Mouse (Mus musculus) liver, embryonic 11.5 days (tissue): ENCODE data around the gene Usp47. TPM values are rescaled to one million over a fixed set of nuclear protein-coding genes. Genes with fewer than 3 reads are reported as not detected.

Source experiments
- ATAC-seq: fragments of 200-750 bp; cut with Nextera tagmentation; replicated peaks from 2 replicates; pipeline ENCODE4 v1.8.0; 2017; ENCODE audit warnings: moderate number of reproducible peaks, mild to moderate bottlenecking, moderate TSS enrichment, moderate library complexity; ENCODE audit not compliant: low FRiP score
- DNase-seq: peaks from one replicate; pipeline ENCODE4 v3.0.0-alpha.2; 2017; ENCODE audit warnings: low spot score
- H3K27ac ChIP-seq: fragments of 300-500 bp; sonication (generic); 2 replicates; pipeline ENCODE4 v1.5.1; 2014; ENCODE audit warnings: mild to moderate bottlenecking, low read depth, low read length, control low read depth
- H3K27me3 ChIP-seq: fragments of 300-500 bp; sonication (generic); replicated peaks from 2 replicates; pipeline ENCODE4 v1.6.1; 2014; ENCODE audit warnings: low read length, mixed read lengths; ENCODE audit not compliant: control insufficient read depth, insufficient read depth
- H3K36me3 ChIP-seq: fragments of 300-500 bp; sonication (generic); 2 replicates; pipeline ENCODE4 v1.6.1; 2014; ENCODE audit warnings: mild to moderate bottlenecking, low read length, moderate library complexity, mixed read lengths; ENCODE audit not compliant: control insufficient read depth, insufficient read depth
- H3K4me1 ChIP-seq: fragments of 300-500 bp; sonication (generic); replicated peaks from 2 replicates; pipeline ENCODE4 v1.6.1; 2014; ENCODE audit warnings: low read length, mixed read lengths; ENCODE audit not compliant: control insufficient read depth, insufficient read depth
- H3K4me2 ChIP-seq: fragments of 300-500 bp; sonication (generic); 2 replicates; pipeline ENCODE4 v1.6.1; 2014; ENCODE audit warnings: mild to moderate bottlenecking, control low read depth, moderate library complexity
- H3K4me3 ChIP-seq: fragments of 300-500 bp; sonication (generic); 2 replicates; pipeline ENCODE4 v1.5.1; 2014; ENCODE audit warnings: low read depth, low read length, control low read depth
- H3K9ac ChIP-seq: fragments of 300-500 bp; sonication (generic); 2 replicates; pipeline ENCODE4 v1.6.1; 2014; ENCODE audit warnings: low read depth, low read length, control low read depth
- H3K9me3 ChIP-seq: fragments of 300-500 bp; sonication (generic); 2 replicates; pipeline ENCODE4 v1.6.1; 2016; ENCODE audit warnings: low read length, inconsistent platforms, mixed read lengths; ENCODE audit not compliant: control insufficient read depth
- WGBS: fragments of 180-500 bp; shearing (Covaris S2); extraction: QIAGEN DNeasy Blood & Tissue Kit; methylation state at CpG from one replicate; pipeline ENCODE4 v1.1.7; 2014; 5-methylcytosine and 5-hydroxymethylcytosine counted together
- polyA plus RNA-seq: library from polyadenylated mRNA; unstranded; fragments of >200 nt; fragmentation: Nextera tagmentation; extraction: Ambion mirVana; gene quantifications from 2 replicates; pipeline ENCODE4 v1.2.1, GENCODE M21; 2014

Usp47 gene
- polyA plus RNA-seq, 1 experiment from 2014 or later: 55.3 TPM

DNA sequence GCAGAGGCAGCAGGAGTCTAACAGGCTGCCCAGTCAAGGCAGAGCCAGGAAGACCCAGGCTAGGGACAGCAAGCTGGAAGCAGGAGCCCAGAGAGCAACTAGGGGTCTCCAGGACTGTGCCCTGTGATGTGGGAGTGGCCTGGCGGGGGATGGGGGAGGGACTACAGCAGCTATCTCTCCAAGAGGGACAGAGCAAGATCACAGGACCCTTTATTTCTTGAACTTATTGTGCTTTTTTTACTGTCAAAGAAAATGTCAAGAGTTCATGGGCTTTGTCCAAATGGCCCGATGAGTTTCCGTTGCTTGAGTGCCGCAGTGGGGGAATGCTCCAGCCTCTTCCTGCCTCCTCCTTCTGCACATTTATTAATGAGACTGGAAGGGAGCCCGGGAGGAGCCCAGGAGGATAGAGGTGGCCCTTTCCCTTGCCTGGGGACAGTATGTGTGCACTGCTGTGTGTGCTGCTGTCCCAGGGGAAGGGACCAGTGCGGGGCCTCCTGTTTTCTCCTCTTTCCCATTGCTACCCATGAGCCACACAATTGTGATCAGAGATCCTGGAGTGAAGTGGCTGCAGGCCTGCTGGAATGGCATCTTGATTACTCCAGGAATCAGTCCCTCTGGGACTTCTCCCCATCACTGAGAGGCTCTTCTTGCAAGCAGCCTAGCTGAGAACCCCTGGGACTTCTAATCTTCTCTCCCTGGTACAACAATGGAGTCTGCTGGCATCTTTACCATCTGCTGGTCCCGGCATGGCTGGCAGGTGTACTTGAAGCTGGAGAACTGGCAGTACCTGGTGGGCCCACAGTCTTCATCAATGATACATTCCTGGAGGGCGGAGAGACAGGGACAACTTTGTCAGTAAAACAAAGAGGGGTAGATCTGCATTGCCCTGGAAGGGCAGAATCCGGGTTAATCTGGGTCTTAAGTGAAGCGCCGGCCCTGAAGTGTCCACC lies 97.8 kb downstream of the Usp47 start:
- H3K27ac ChIP-seq: no peak overlapping the region
- 73% methylated on average over 11 of the region's 11 CpGs for WGBS
- DNase-seq: no peak

GRCm38 (mm10) chr7:112121866-112122500 lies 98.7 kb downstream of the Usp47 start:
- Histone ChIP-seq H3K27me3 (no peaks in the 10 kb centered on the region), H3K4me2 (no peak overlapping the region), H3K27ac (no peak overlapping the region), H3K4me3 (no peak overlapping the region), H3K36me3 (peaks cover 2% of the 10 kb centered on the region; the same call in 1 of the 2 replicates), H3K4me1 (no peaks in the 10 kb centered on the region), H3K9me3 (no peaks in the 10 kb centered on the region), H3K9ac (no peak overlapping the region)
- ATAC-seq (no peak), DNase-seq (no peak)
- 68% methylated on average over 11 of the region's 11 CpGs for WGBS

More for the DNA sequence above, 97.8 kb downstream of the Usp47 start:
- no peaks in the 10 kb centered on the region for H3K27me3 ChIP-seq
- H3K9ac ChIP-seq: no peak overlapping the region
- H3K4me3 ChIP-seq: no peak overlapping the region
- no peaks in the 10 kb centered on the region for H3K4me1 ChIP-seq
- no peaks in the 10 kb centered on the region for H3K9me3 ChIP-seq
- no peak for ATAC-seq
- H3K4me2 ChIP-seq: no peak overlapping the region
- H3K36me3 ChIP-seq: peaks cover 2% of the 10 kb centered on the region; the same call in 1 of the 2 replicates

GRCm38 (mm10) chr7:112123612-112124011 lies 100.3 kb downstream of the Usp47 start:
- Histone ChIP-seq H3K9ac (no peak overlapping the region), H3K4me2 (no peak overlapping the region), H3K36me3 (peaks cover 2% of the 10 kb centered on the region; the same call in 1 of the 2 replicates), H3K9me3 (no peaks in the 10 kb centered on the region), H3K4me1 (no peaks in the 10 kb centered on the region), H3K27ac (no peak overlapping the region), H3K27me3 (no peaks in the 10 kb centered on the region), H3K4me3 (no peak overlapping the region)
- no peak for DNase-seq
- 86% methylated on average over 5 of the region's 5 CpGs for WGBS
- ATAC-seq: no peak

- Histone ChIP-seq H3K4me2 (no peak overlapping the region), H3K9ac (no peak overlapping the region), H3K9me3 (no peaks in the 10 kb centered on the region), H3K27ac (no peak overlapping the region), H3K4me3 (no peak overlapping the region), H3K36me3 (no peaks in the 10 kb centered on the region), H3K4me1 (no peaks in the 10 kb centered on the region), H3K27me3 (no peaks in the 10 kb centered on the region)
- WGBS: 75% methylated on average over 7 of the region's 7 CpGs
- ATAC-seq (no peak), DNase-seq (no peak)
Measured at GRCm38 (mm10) chr7:112125625-112126260, 102.4 kb downstream of the Usp47 start.

DNA sequence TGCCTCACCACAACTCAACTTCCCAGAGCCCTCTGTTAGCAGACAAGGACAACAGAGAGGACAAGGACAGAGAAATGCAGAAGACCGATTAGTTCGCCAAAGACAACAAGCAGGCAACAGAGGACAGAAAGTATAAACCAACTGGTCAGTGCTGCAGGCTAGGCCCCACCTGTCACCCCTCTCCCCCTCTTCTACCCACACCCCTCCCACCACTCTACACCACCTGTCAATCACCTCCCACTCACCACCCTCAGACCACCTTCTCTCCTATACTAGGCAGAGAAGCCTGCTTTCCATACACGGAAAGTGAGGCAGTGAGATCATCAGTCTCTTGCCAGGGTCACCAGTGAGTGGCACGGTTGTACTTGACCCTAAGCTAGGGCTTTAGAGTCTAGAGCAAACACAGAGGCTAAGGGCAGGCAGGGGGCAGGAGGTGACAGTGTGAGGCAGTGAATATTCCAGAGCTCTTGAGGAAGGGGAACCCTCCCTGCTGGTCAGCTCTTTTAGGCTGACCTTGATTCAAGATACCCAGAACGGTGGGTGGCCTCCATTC lies 103.9 kb downstream of the Usp47 start:
- Histone ChIP-seq H3K4me3 (no peak overlapping the region), H3K36me3 (no peaks in the 10 kb centered on the region), H3K27ac (no peak overlapping the region), H3K4me1 (no peaks in the 10 kb centered on the region), H3K9me3 (no peaks in the 10 kb centered on the region), H3K27me3 (no peaks in the 10 kb centered on the region), H3K4me2 (no peak overlapping the region), H3K9ac (no peak overlapping the region)
- ATAC-seq (no peak), DNase-seq (no peak)
- WGBS: 65% methylated on average over 5 of the region's 5 CpGs

GRCm38 (mm10) chr7:112127954-112128353 lies 104.7 kb downstream of the Usp47 start:
- WGBS: 72% methylated on average over 4 of the region's 4 CpGs
- no peaks in the 10 kb centered on the region for H3K9me3 ChIP-seq
- H3K4me1 ChIP-seq: no peaks in the 10 kb centered on the region
- DNase-seq: no peak
- no peaks in the 10 kb centered on the region for H3K27me3 ChIP-seq
- H3K9ac ChIP-seq: no peak overlapping the region
- H3K36me3 ChIP-seq: no peaks in the 10 kb centered on the region
- ATAC-seq: no peak
- H3K4me2 ChIP-seq: no peak overlapping the region
- H3K4me3 ChIP-seq: no peak overlapping the region
- H3K27ac ChIP-seq: no peak overlapping the region

- no peak overlapping the region for H3K4me3 ChIP-seq
- no peaks in the 10 kb centered on the region for H3K4me1 ChIP-seq
- H3K9me3 ChIP-seq: no peaks in the 10 kb centered on the region
- H3K27ac ChIP-seq: no peak overlapping the region
- H3K9ac ChIP-seq: no peak overlapping the region
- H3K4me2 ChIP-seq: no peak overlapping the region
- H3K36me3 ChIP-seq: no peaks in the 10 kb centered on the region
- no peaks in the 10 kb centered on the region for H3K27me3 ChIP-seq
- ATAC-seq (no peak), DNase-seq (no peak)
- WGBS: 59% methylated on average over 4 of the region's 4 CpGs
Measured at GRCm38 (mm10) chr7:112128810-112129209, 105.5 kb downstream of the Usp47 start.

GRCm38 (mm10) chr7:112129851-112130250 lies 106.5 kb downstream of the Usp47 start:
- Histone ChIP-seq H3K36me3 (no peaks in the 10 kb centered on the region), H3K4me3 (no peak overlapping the region), H3K27me3 (no peaks in the 10 kb centered on the region), H3K9ac (no peak overlapping the region), H3K4me1 (no peaks in the 10 kb centered on the region), H3K9me3 (no peaks in the 10 kb centered on the region), H3K4me2 (no peak overlapping the region), H3K27ac (no peak overlapping the region)
- 78% methylated on average over 6 of the region's 6 CpGs for WGBS
- DNase-seq: no peak
- no peak for ATAC-seq
